Mouse (Mus musculus) cortical plate, adult 2 months (tissue): ENCODE data around the gene Ip6k3.

Source experiments
- CTCF ChIP-seq: fragments of 200-500 bp; IDR thresholded peaks from 2 replicates; pipeline ENCODE4 v1.5.1; 2011; ENCODE audit warnings: mild to moderate bottlenecking, control low read depth, low read length; ENCODE audit not compliant: insufficient read depth; ENCODE audit errors: extremely low read depth
- POLR2A ChIP-seq: fragments of 200-500 bp; IDR thresholded peaks from 2 replicates; pipeline ENCODE4 v1.6.1; 2011; ENCODE audit warnings: mild to moderate bottlenecking, low read length, control low read depth; ENCODE audit not compliant: insufficient read depth; ENCODE audit errors: extremely low read depth

DNA sequence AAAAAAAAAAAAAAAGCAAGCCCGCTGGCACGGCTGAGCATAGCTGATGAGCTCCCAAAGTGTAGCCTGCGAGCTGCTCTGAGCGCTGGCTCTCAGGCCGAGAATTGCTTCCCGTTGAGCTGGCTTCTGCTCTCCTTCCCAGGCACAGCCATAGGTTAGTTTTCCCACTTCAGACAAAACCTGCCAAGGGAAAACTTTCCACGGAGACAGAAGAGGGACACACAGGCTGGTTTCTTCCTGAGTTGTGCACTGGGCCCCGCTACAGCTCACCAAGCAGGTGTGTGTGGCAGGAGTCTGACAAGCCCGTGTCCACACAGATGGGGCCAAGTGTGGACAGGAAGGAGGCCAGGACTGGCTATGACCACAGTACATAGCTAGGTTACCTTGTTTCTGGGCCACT lies 21.3 kb upstream of the Ip6k3 start:
- TF ChIP-seq POLR2A (no peak), CTCF (no peak)
